Mouse (Mus musculus) liver, postnatal 0 days (tissue): ENCODE results near the gene Fkbp7.

ENCODE experiments used
- CTCF ChIP-seq: sonication (generic); IDR thresholded peaks from 2 replicates; pipeline ENCODE4 v1.5.1; 2016; ENCODE audit warnings: antibody characterized with exemption, low read depth
- EP300 ChIP-seq: IDR thresholded peaks from 2 replicates; pipeline ENCODE4 v1.6.1; 2016; ENCODE audit warnings: antibody characterized with exemption, low read depth, mild to moderate bottlenecking

DNA sequence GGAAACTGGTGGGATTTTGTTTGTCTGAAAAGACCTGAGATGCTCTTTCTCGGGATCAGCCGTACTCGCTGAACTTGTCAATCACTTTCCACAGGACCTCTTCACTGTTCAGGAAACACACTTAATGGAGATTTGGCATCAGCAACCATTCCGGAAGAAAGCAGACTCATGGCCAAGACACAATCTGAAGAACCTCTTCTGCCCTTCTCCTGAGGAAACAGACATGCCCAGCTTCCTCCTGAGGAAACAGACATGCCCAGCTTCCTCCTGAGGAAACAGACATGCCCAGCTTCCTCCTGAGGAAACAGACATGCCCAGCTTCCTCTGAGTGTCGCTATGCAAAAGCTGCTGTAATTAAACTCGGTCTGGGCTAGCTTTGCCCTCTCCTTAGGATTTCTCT, 22.4 kb upstream of the Fkbp7 start:
- TF ChIP-seq CTCF (no peak), EP300 (no peak)
